Mouse (Mus musculus) c-Kit-positive CD71-positive TER-119-positive erythroid progenitor cells, embryonic 14.5 days (primary cell): Measurements from ENCODE around the gene Lrrc28.

Experiments used
- DNase-seq: peaks from one replicate; pipeline ENCODE4 v3.0.0-alpha.2; 2013; ENCODE audit warnings: low spot score

Gene Lrrc28

DNA sequence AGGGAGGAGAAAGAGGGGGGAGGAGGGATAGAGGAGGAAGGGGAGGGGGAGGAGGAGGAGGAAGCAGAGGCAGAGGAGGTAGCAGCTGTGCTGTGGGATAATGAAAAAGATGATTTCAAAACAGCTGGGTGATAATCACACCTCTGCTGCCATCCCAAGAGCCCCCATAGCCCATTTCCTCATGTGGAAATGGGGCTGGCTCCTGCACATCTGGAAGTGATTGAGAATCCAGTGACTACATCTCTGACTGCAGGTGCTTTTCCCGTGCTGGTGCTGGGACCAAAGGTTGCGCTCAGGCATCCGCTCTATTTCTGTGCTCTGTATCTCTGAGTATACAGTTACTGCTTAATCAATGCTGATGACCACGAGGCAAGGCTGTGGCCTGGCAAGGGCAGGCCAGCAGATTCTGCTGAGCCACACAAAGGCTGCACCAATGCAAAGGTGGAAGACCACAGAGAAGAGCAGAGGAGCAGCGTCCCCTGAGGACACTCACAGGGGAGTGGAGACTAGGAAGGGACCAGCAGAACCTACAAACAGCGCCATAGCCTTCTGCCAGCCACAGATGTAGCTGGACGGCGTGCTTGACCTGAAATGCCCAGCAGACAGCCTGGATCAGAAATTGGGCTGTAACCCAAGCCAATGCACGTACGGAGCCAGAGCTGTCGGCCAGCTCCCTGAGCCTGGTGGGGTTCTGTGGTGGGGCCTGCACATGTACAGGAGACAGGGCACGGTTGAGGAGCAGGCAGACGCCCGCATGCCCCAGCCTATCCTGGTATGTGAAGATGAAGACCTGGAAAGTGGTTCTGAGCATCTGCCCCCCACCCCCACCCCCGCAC is 157.9 kb downstream of the Lrrc28 start:
- DNase-seq: no peak

DNA sequence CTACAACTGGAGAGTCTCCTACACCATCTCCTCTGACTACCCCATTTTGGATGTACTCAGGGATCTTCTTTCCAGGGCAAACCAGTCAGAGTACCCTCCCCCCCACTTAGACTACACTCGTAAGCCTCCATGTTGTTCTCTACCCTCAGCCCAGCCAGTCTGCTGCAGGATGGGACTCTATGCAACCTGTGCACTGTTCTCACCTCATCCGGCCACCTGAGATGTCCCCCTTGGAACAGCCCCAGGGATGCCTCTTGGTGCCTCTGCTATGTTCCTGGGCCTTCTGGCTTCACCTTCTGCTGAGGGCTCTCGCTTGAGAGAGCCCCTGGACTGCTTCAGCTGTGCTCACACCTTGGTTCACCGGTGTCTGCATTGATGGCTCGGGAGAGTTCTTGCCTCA is 158.7 kb downstream of the Lrrc28 start:
- DNase-seq: no peak

DNA sequence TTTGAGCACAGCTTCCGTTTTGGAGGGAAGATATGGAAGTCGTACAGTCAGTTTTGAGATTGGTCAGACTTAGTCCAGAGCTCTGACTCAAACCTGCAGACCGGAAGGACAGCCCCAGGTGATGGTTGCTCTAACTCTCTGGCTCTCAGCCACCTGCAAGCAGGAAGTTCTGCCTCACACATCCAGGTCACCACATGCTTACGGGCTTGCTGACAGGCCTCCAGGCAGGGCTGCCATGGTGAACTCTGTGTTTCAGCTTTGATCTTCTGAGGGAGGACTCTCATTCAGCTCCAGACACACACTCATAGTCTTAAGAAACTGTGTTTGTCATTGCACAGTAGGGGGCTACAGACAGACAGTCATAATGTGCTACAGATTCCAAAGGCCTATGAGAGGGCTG is 161.4 kb downstream of the Lrrc28 start:
- no peak for DNase-seq

DNA sequence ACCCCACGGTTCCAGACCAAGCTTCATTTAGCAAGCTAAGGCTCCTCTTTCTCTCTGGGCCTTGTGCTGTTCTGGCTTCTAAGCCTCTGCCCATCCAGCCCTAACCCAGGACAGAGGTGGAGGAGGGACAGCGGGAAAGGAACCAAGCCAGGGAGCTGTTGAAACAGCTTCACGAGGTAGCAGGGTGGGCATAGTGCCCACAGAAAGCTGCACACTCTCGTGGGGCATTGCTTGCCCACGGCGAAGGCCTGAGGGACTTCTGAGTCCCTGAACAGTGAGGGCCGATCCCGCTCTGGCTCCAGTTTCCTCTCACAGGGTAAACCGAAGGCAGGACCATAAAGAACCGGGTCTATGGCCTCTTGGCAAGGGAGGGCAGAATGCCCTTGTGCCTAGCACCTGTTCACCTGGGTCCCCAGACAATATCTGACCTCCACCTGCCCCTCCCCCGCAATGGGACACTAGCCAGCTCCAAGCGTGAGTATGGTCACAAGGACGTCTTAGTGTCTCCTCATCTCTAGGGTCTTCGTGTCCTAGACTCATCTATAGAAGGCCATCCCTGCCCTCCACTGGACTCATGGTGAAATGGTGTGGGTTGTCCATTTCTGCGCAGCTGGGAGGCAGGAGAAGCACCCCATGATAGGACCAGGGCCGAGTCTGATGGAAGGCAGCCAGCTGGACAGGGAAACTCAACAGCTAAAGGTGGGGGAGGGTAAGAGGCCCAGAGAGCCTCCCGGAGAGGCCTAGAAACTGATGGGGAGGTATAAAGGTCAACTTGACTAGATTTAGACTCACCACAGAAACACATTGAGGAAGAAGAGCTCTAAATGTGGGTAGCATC is 165.3 kb downstream of the Lrrc28 start:
- no peak for DNase-seq

DNA sequence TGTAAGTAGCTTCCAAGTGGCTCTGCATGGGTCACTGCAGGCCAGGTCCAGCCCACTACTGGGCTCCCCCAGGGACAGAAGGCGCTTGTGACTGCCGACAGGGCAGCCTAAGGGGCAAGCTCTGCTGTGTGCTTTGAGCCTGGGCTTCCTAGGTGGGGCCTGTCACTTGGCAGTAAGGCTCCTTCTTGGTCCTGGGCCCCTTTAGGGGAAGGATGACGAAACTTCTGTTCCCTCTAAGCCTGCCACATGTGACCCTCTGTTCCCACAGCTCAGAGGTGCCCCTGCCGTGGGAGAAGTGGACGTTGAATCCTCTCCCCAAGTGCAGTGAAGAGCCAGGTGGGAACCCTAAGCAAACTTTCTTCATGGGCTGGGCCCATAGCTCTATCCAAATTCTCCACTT is 165.9 kb downstream of the Lrrc28 start:
- no peak for DNase-seq

DNA sequence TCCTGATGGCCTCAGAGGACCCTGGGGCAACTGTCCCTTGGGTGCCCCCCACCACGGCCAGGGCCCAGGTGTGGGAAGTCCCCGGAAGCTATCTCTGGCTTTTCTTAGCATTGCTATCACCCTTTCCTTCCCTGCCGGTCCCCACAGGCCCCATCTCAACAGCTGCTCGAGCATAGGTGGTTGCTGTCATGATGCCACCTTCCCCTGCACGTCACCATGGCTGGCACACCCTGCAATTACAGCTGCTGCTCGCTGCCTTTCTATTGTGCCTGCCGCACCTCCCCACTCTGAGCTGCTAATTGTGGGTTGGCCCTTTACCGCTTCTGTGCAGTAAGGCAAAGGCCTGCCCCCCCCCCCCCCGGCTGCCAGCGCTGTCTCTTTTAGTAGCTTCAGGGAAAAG is 167.1 kb downstream of the Lrrc28 start:
- DNase-seq: no peak

- DNase-seq: no peak
Measured at GRCm38 (mm10) chr7:67471295-67471694, 173.8 kb downstream of the Lrrc28 start.

DNA sequence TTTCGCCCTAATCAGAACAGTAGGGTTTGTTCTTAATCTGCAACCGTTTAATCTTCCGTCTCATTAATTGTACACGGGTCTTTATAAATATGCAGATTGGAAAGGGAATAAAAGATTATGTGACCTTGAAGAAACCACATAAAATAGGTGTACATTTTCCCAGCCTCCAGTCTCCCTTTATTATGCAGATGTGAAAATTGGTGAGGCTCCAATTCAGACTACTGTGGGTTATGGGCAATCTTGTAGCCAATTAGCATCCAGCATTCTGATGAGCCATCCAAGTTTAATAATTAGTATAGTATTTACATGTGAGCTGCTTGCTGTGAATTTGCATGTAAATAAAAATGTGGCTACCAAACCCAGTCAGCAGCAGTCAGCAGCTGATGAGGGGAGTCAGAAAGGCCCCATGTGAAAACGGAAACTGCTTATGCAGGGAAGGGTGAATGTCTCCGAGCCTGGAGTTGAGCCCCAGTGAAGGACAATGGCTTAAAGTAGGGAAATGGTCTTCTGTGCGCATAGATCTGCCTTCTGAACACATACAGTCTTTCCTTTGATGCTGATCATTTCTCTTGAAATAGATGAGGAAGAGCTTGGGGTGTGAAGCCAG is 176.2 kb downstream of the Lrrc28 start:
- no peak for DNase-seq

- DNase-seq: no peak
Measured at GRCm38 (mm10) chr7:67468180-67468579, 176.9 kb downstream of the Lrrc28 start.

DNA sequence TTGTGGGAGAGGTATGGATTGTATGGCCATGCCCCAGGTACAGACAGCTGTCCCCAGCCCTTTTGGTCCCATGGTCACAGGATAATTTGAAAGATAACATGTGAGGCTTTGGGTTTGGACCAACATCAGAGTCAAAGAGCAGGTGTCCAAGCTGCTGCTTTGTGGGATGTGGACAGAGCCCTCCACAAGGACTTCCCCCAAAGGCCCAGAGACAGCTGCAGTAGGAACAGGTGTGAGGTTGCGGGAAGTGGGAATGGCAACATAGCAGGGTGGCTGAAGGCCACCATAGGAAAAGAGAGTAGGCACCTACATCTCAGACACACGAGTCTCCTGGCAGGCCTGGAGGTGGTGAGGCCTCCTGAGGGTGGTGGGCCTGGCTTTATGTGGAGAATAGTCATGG is 178.7 kb downstream of the Lrrc28 start:
- DNase-seq: no peak

DNA sequence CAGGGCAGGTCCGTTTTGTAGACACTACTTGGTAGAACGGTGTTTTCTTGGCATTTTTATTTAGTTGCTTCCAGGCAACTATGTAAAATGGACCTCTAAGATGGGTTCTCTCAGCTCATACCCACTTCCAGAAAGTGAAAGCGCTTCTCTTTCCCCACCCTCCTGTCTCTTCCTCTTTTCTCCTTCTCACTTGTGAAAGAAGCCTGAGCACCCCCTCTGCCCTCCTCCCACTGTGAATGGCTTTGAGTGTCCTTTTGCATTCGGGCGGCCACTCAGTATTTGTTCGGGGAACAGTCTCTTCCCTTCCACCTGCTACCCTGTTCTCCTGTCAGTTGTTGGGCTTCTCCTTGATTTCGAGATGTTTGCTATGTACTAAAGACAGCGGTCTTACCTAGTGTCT is 180.4 kb downstream of the Lrrc28 start:
- DNase-seq: no peak

DNA sequence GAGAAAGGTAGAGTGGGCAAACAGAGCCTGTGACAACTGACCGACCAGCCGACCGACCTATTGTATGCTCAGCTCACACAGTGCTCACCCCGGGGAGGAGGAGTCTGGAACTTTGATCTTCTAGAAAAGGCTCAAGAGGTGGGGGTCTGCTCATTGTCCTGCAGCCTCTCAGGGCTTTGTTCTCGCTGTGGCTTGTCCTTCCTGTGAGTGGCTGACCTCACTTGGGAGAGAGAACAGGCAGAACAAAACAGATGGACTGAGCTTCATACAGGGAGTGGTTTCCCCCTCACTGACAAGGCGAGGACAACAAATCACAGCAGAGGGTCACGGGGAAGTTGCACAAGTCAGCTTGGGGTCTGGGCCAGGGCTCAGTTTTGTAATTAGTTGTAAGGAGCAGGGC is 181.5 kb downstream of the Lrrc28 start:
- no peak for DNase-seq
